Mouse (Mus musculus) brain, embryonic 14.5 days (tissue): ENCODE results near the gene Fbxl20.

Experiments
- CTCF ChIP-seq: fragments of 200-500 bp; IDR thresholded peaks from 2 replicates; pipeline ENCODE4 v1.5.1; 2012; ENCODE audit warnings: inconsistent platforms, mild to moderate bottlenecking, moderate library complexity, borderline replicate concordance; ENCODE audit not compliant: insufficient read depth, insufficient read length; ENCODE audit errors: extremely low read depth
- POLR2A ChIP-seq: fragments of 200-500 bp; IDR thresholded peaks from 2 replicates; pipeline ENCODE4 v1.6.1; 2012; ENCODE audit warnings: mild to moderate bottlenecking, inconsistent platforms, borderline replicate concordance; ENCODE audit not compliant: poor library complexity, insufficient read depth, insufficient read length, severe bottlenecking; ENCODE audit errors: extremely low read depth

DNA sequence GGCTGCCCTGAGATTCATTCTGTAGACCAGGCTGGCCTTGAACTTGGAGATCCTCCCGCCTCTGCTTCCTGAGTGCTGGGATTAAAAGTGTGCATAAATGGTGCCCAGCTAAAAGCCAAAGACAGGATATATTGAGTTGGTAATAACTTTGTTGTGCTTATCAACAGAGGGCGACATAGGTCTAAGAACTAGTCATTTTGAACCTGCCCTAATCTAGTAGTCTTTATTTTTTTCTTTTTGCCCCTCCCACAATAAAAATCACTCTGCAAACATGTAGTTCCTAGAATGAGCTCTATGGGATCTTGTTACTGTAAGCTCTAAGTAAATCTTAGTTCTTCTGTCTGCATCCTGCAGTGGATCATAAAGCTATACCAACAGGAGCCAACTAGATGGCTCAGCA lies 7.7 kb downstream of the Fbxl20 start:
- TF ChIP-seq CTCF (no peak), POLR2A (no peak)
